Mouse (Mus musculus) small intestine, adult 2 months (tissue): ENCODE data around the gene Ttc39d.

Experiments
- CTCF ChIP-seq: fragments of 200-500 bp; IDR thresholded peaks from 2 replicates; pipeline ENCODE4 v1.5.1; 2012; ENCODE audit warnings: low read depth, mild to moderate bottlenecking, control low read depth, inconsistent platforms, low read length, moderate library complexity, mixed read lengths; ENCODE audit not compliant: insufficient replicate concordance, insufficient read length; ENCODE audit errors: extremely low read depth
- POLR2A ChIP-seq: fragments of 200-500 bp; IDR thresholded peaks from 2 replicates; pipeline ENCODE4 v1.6.1; 2012; ENCODE audit warnings: low read depth, mild to moderate bottlenecking, control low read depth, inconsistent platforms, low read length, moderate library complexity

GRCm38 (mm10) chr17:80169792-80170191 lies 37.5 kb upstream of the Ttc39d start:
- TF ChIP-seq CTCF (no peak), POLR2A (no peak)
